Mouse (Mus musculus) forebrain, embryonic 16.5 days (tissue): Measurements from ENCODE around the gene Prkar1b. TPM values are rescaled to one million over a fixed set of nuclear protein-coding genes. Genes with fewer than 3 reads are reported as not detected.

Source experiments
- ATAC-seq: fragments of 200-750 bp; cut with Nextera tagmentation; 2 replicates; pipeline ENCODE4 v1.8.0; 2017; ENCODE audit warnings: mild to moderate bottlenecking, moderate library complexity
- H3K27ac ChIP-seq: fragments of 300-500 bp; sonication (generic); 2 replicates; pipeline ENCODE4 v1.5.1; 2014; ENCODE audit warnings: low read length, control low read depth
- H3K27me3 ChIP-seq: fragments of 300-500 bp; sonication (generic); replicated peaks from 2 replicates; pipeline ENCODE4 v1.6.1; 2014; ENCODE audit warnings: low read length; ENCODE audit not compliant: control insufficient read depth, insufficient read depth
- H3K36me3 ChIP-seq: fragments of 300-500 bp; sonication (generic); 2 replicates; pipeline ENCODE4 v1.6.1; 2014; ENCODE audit not compliant: control insufficient read depth, insufficient read depth
- H3K4me1 ChIP-seq: fragments of 300-500 bp; sonication (generic); replicated peaks from 2 replicates; pipeline ENCODE4 v1.6.1; 2014; ENCODE audit warnings: low read length; ENCODE audit not compliant: control insufficient read depth, insufficient read depth
- H3K4me2 ChIP-seq: fragments of 300-500 bp; sonication (generic); 2 replicates; pipeline ENCODE4 v1.6.1; 2014; ENCODE audit warnings: mild to moderate bottlenecking, low read length, control low read depth
- H3K4me3 ChIP-seq: fragments of 300-500 bp; sonication (generic); replicated peaks from 2 replicates; pipeline ENCODE4 v1.5.1; 2014; ENCODE audit warnings: mild to moderate bottlenecking, low read length, control low read depth
- H3K9ac ChIP-seq: fragments of 300-500 bp; sonication (generic); replicated peaks from 2 replicates; pipeline ENCODE4 v1.6.1; 2014; ENCODE audit warnings: low read depth, low read length, control low read depth
- H3K9me3 ChIP-seq: fragments of 300-500 bp; sonication (generic); 2 replicates; pipeline ENCODE4 v1.6.1; 2016; ENCODE audit warnings: low read length; ENCODE audit not compliant: control insufficient read depth
- WGBS: fragments of 180-500 bp; shearing (Covaris S2); extraction: QIAGEN DNeasy Blood & Tissue Kit; methylation state at CpG from one replicate; pipeline ENCODE4 v1.1.7; 2014; 5-methylcytosine and 5-hydroxymethylcytosine counted together
- polyA plus RNA-seq: library from polyadenylated mRNA; unstranded; fragments of >200 nt; fragmentation: Nextera tagmentation; extraction: Ambion mirVana; gene quantifications from 2 replicates; pipeline ENCODE4 v1.2.1, GENCODE M21; 2015

Gene Prkar1b
- polyA plus RNA-seq, 1 experiment from 2014 or later, result 245 TPM

DNA sequence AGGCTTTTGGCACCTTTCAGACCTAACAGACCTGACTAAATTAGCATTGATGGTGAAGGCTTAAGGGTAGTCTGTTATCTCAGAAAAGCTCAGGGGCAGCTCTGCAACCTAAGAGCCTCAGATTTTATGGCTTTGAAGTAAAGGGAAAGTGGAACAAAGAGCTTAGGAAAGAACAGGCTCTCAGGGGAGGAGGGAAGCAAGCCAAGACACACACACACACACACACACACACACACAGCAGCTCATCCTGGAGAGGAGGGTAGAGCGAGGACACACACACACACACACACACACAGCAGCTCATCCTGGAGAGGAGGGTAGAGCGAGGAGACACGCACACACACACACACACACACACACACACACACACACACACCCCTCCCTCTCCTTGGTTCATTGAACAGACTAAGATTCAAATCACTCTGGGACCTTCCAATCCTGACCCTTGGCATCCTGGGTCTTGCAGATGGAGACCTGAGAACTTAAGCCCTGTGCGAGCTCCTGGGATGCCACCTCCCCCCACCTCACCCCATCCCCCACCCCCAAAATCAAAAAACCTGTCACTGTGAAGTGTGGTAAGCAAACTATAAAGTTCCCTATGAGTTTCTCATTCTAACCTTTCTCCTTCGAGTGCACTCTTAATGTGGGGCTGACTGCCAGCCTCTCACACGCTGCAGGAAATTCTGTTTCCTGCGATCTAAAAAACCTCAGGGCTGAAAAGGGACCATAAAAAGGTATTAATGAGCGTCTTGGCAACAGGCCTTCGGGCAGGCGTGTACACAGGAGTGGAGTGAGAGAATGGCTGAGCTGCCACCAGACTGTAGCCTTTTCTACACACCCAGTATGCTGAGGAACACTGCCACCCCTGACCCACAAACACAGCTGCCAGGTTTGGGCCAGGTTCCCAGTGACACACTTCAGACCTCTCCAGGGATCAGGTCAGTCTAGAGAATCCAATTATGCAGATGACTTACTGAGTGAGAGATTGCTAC lies 25.1 kb upstream of the Prkar1b start:
- Histone ChIP-seq H3K27me3 (no peaks in the 10 kb centered on the region), H3K9ac (no peak overlapping the region), H3K4me1 (peaks cover 14% of the 10 kb centered on the region), H3K9me3 (no peaks in the 10 kb centered on the region), H3K4me3 (no peak overlapping the region), H3K27ac (no peak overlapping the region), H3K36me3 (peaks cover 9% of the 10 kb centered on the region; the same call in 1 of the 2 replicates), H3K4me2 (no peak overlapping the region)
- ATAC-seq, result peak; percentile 77
- WGBS, result 29% methylated on average over 10 of the region's 10 CpGs

DNA sequence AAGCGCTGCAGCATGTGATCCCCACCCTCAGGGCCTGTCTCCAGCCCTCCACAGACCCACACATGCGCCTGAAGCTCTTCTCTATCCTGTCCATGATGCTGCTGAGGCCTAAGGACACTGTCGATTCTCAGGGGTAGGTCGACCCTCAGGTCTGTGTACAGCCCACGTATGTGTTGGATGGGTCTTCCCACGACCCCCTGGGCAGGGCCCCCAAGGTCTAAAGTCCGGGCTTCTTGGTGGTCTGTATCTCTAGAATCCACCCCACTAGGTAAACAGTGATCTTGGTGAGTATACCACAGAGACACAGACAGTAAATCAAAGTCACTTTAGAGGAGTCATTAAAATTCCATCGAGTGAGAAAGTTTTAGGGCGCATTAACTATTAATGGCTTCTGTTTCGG lies 24.3 kb upstream of the Prkar1b start:
- ATAC-seq, result no peak
- Histone ChIP-seq H3K4me2 (no peak overlapping the region), H3K9ac (no peak overlapping the region), H3K27me3 (no peaks in the 10 kb centered on the region), H3K9me3 (no peaks in the 10 kb centered on the region), H3K27ac (peak overlapping the region; percentile 15; the same call in 1 of the 2 replicates), H3K4me3 (no peak overlapping the region), H3K36me3 (peaks cover 9% of the 10 kb centered on the region; the same call in 1 of the 2 replicates), H3K4me1 (peaks cover 14% of the 10 kb centered on the region)
- 66% methylated on average over 10 of the region's 10 CpGs for WGBS

DNA sequence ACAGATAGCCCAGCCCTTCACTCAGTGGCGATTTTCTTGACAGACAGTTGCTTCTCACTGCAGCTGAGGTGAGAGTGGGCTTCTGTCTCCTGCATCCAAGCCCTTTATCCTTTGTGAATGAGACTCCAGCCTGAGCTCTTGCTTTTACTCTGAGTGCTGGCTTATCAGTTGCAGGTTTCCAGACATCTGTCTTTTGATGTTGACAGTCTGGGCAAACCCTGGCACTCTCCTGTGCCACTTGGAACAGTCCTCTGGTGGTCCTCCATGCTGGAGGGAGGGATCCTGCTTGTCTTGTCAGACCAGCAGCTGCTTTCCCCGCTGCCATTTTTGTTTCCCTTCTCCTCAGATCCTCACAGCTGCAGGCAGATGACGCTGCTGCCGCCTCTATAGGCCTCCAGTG lies 22.1 kb upstream of the Prkar1b start:
- Histone ChIP-seq H3K4me2 (no peak overlapping the region), H3K4me3 (no peak overlapping the region), H3K27ac (no peak overlapping the region), H3K9ac (no peak overlapping the region), H3K9me3 (no peaks in the 10 kb centered on the region), H3K27me3 (no peaks in the 10 kb centered on the region), H3K4me1 (peaks cover 14% of the 10 kb centered on the region), H3K36me3 (peaks cover 9% of the 10 kb centered on the region; the same call in 1 of the 2 replicates)
- WGBS, result 89% methylated on average over 4 of the region's 4 CpGs
- ATAC-seq, result no peak

DNA sequence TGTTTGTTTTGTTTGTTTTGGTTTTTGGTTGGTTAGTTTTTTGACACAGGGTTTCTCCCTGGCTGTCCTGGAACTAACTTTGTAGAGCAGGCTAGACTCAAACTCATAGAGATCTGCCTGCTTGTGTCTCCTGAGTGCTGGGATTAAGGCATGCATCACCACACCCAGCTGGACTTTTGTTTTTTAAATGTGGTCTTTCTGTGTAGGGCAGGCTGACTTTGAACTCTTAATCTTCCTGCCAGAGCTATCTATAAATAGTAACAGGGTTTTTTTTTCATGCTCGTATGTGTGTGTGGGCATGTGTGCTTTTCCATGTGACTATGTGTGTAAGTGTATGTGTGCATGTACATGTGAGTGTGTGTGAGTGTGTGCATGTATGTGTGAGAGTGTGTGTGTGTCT lies 17.7 kb upstream of the Prkar1b start:
- Histone ChIP-seq H3K4me1 (no peaks in the 10 kb centered on the region), H3K4me2 (no peak overlapping the region), H3K4me3 (no peak overlapping the region), H3K27ac (no peak overlapping the region), H3K27me3 (no peaks in the 10 kb centered on the region), H3K9me3 (no peaks in the 10 kb centered on the region), H3K9ac (no peak overlapping the region), H3K36me3 (peaks cover 8% of the 10 kb centered on the region; the same call in 1 of the 2 replicates)
- WGBS, result 93% methylated on average over 1 of the region's 1 CpGs
- ATAC-seq, result no peak

- Histone ChIP-seq H3K9me3 (no peaks in the 10 kb centered on the region), H3K4me3 (no peak overlapping the region), H3K4me1 (no peaks in the 10 kb centered on the region), H3K27me3 (no peaks in the 10 kb centered on the region), H3K9ac (no peak overlapping the region), H3K4me2 (no peak overlapping the region), H3K27ac (no peak overlapping the region), H3K36me3 (peaks cover 5% of the 10 kb centered on the region; the same call in 1 of the 2 replicates)
- ATAC-seq, result no peak
- 93% methylated on average over 6 of the region's 6 CpGs for WGBS
Observed at GRCm38 (mm10) chr5:139166781-139167361, 17.1 kb upstream of the Prkar1b start.

DNA sequence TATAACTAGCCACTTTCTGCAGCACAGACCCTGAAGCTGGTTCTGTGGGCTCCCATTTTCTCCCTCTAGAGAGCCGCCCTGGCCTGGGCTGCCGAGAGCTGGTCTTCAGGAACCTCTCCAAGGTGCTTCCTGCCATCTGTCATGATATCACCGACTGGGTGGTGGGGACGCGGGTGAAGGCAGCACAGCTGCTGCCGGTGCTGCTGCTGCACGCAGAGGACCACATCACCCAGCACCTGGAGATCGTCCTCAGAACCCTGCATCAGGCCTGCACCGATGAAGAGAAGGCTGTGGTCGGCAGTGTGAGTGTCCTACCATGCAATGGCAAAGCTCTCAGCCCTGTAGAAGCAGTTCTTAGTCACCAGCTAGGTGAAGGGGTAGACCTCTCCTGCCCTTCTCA lies 11.8 kb upstream of the Prkar1b start:
- Histone ChIP-seq H3K27ac (no peak overlapping the region), H3K4me3 (no peak overlapping the region), H3K9me3 (no peaks in the 10 kb centered on the region), H3K36me3 (peaks cover 2% of the 10 kb centered on the region; the same call in 1 of the 2 replicates), H3K9ac (no peak overlapping the region), H3K4me2 (no peak overlapping the region), H3K27me3 (no peaks in the 10 kb centered on the region), H3K4me1 (no peaks in the 10 kb centered on the region)
- no peak for ATAC-seq
- 93% methylated on average over 10 of the region's 10 CpGs for WGBS

GRCm38 (mm10) chr5:139160899-139161298 lies 11.1 kb upstream of the Prkar1b start:
- no peak for ATAC-seq
- Histone ChIP-seq H3K4me3 (no peak overlapping the region), H3K27ac (no peak overlapping the region), H3K27me3 (no peaks in the 10 kb centered on the region), H3K36me3 (peaks cover 5% of the 10 kb centered on the region), H3K4me2 (no peak overlapping the region), H3K9ac (no peak overlapping the region), H3K9me3 (no peaks in the 10 kb centered on the region), H3K4me1 (no peaks in the 10 kb centered on the region)
- 90% methylated on average over 8 of the region's 8 CpGs for WGBS

- Histone ChIP-seq H3K4me3 (peak overlapping the region; percentile 93), H3K9ac (peak overlapping the region; percentile 66), H3K4me2 (peak overlapping the region; percentile 98), H3K9me3 (no peaks in the 10 kb centered on the region), H3K27me3 (no peaks in the 10 kb centered on the region), H3K27ac (no peak overlapping the region), H3K36me3 (peaks cover 15% of the 10 kb centered on the region), H3K4me1 (peaks cover 35% of the 10 kb centered on the region)
- ATAC-seq, result peak; percentile 8
- WGBS, result under 1% methylated on average over 45 of the region's 45 CpGs
Observed at GRCm38 (mm10) chr5:139150603-139151031, 816 bp upstream of the Prkar1b start.

GRCm38 (mm10) chr5:139149006-139149672 lies 662 bp downstream of the Prkar1b start:
- Histone ChIP-seq H3K9ac (peak overlapping the region; percentile 66; the same call in 1 of the 2 replicates), H3K4me2 (peak overlapping the region; percentile 52), H3K36me3 (peaks cover 6% of the 10 kb centered on the region; the same call in 1 of the 2 replicates), H3K27ac (peak overlapping the region; percentile 36), H3K27me3 (no peaks in the 10 kb centered on the region), H3K4me3 (peak overlapping the region; percentile 93), H3K4me1 (peaks cover 35% of the 10 kb centered on the region), H3K9me3 (no peaks in the 10 kb centered on the region)
- peak; percentile 13 for ATAC-seq
- WGBS, result 25% methylated on average over 11 of the region's 11 CpGs
